Mouse (Mus musculus) embryonic facial prominence, embryonic 12.5 days (tissue): ENCODE data around the gene Tcp1. TPM values are rescaled to one million over a fixed set of nuclear protein-coding genes. Genes with fewer than 3 reads are reported as not detected.

Source experiments
- ATAC-seq: fragments of 200-750 bp; cut with Nextera tagmentation; 2 replicates; pipeline ENCODE4 v1.8.0; 2017; ENCODE audit not compliant: insufficient number of reproducible peaks, insufficient read depth, low FRiP score, low TSS enrichment
- H3K27ac ChIP-seq: fragments of 300-500 bp; sonication (generic); 2 replicates; pipeline ENCODE4 v1.5.1; 2016; ENCODE audit warnings: mild to moderate bottlenecking
- H3K27me3 ChIP-seq: fragments of 300-500 bp; sonication (generic); 2 replicates; pipeline ENCODE4 v1.6.1; 2016; ENCODE audit warnings: mild to moderate bottlenecking, moderate library complexity
- H3K36me3 ChIP-seq: fragments of 300-500 bp; sonication (generic); 2 replicates; pipeline ENCODE4 v1.6.1; 2016; ENCODE audit warnings: mild to moderate bottlenecking
- H3K4me1 ChIP-seq: fragments of 300-500 bp; sonication (generic); 2 replicates; pipeline ENCODE4 v1.6.1; 2016
- H3K4me2 ChIP-seq: fragments of 300-500 bp; sonication (generic); replicated peaks from 2 replicates; pipeline ENCODE4 v1.6.1; 2016; ENCODE audit warnings: mild to moderate bottlenecking, moderate library complexity
- H3K4me3 ChIP-seq: fragments of 300-500 bp; sonication (generic); 2 replicates; pipeline ENCODE4 v1.5.1; 2016; ENCODE audit warnings: mild to moderate bottlenecking
- H3K9ac ChIP-seq: fragments of 300-500 bp; sonication (generic); 2 replicates; pipeline ENCODE4 v1.6.1; 2016; ENCODE audit warnings: mild to moderate bottlenecking, moderate library complexity
- H3K9me3 ChIP-seq: fragments of 300-500 bp; sonication (generic); 2 replicates; pipeline ENCODE4 v1.6.1; 2016; ENCODE audit warnings: mild to moderate bottlenecking, moderate library complexity
- WGBS: fragments of 180-500 bp; shearing (Covaris S2); methylation state at CpG from one replicate; pipeline ENCODE4 v1.1.7; 2016; 5-methylcytosine and 5-hydroxymethylcytosine counted together
- polyA plus RNA-seq: library from polyadenylated mRNA; unstranded; fragments of >200 nt; fragmentation: Nextera tagmentation; extraction: Ambion mirVana; gene quantifications from 2 replicates; pipeline ENCODE4 v1.2.1, GENCODE M21; 2016

The Tcp1 gene
- polyA plus RNA-seq: 475 and 490 TPM in 2 replicates

DNA sequence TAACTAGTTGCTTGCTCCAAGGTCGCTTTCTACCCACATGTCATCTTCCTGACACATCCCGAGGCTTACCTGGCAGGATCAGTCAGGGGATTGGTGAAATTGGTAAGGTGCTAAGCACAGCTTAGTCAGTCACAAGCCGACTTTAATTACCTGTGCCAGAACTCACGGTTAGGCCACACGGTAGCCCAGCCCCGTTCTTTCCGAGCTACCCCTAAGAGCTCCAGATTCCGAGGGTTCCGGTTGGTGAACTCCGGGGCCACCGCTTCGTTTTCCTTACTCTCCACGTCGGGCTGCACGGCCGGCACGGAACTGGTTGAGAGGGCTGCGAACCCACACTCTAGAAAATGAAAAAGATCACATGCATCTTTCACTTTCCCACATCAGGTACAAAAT, at the start of gene Tcp1:
Gene Tcp1, plus strand, starts transcription at position 214 of the 393 bp plus-strand sequence.
- no peaks in the 10 kb centered on the region for H3K9me3 ChIP-seq
- no peaks in the 10 kb centered on the region for H3K27me3 ChIP-seq
- H3K36me3 ChIP-seq: peaks cover 52% of the 10 kb centered on the region
- 1% methylated on average over 18 of the region's 18 CpGs for WGBS
- peak within 1 kb of the TSS; percentile 98 for H3K9ac ChIP-seq
- H3K4me3 ChIP-seq: peak within 1 kb of the TSS; percentile 97
- H3K4me2 ChIP-seq: peak within 1 kb of the TSS; percentile 69
- no peak for ATAC-seq
- peak within 1 kb of the TSS; percentile 93 for H3K27ac ChIP-seq
- no peaks in the 10 kb centered on the region for H3K4me1 ChIP-seq

DNA sequence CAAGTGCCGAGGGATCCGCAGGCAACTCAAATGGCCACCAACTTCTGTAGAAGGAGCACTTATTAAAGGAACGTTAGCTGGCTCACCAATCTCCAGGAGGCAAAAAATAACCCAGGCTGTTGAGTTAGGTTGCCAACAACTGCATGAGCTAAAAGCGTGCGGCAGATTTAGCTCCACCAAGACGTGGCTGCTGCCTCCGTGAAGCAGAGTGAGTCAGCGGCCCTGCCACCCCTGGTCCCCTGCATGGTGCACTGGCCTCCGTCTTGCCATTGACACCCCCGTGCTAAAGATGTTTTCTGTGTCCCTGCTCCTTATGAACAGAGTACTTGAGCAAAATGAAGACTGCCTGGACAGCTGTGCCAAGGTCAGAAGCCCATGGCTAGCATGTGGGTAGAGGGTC, 48.6 kb upstream of the Tcp1 start:
- Histone ChIP-seq H3K9me3 (no peaks in the 10 kb centered on the region), H3K4me3 (no peak overlapping the region), H3K4me2 (no peak overlapping the region), H3K27me3 (no peaks in the 10 kb centered on the region), H3K27ac (no peak overlapping the region), H3K4me1 (peaks cover 23% of the 10 kb centered on the region), H3K9ac (no peak overlapping the region), H3K36me3 (no peaks in the 10 kb centered on the region)
- no peak for ATAC-seq
- 81% methylated on average over 10 of the region's 10 CpGs for WGBS

DNA sequence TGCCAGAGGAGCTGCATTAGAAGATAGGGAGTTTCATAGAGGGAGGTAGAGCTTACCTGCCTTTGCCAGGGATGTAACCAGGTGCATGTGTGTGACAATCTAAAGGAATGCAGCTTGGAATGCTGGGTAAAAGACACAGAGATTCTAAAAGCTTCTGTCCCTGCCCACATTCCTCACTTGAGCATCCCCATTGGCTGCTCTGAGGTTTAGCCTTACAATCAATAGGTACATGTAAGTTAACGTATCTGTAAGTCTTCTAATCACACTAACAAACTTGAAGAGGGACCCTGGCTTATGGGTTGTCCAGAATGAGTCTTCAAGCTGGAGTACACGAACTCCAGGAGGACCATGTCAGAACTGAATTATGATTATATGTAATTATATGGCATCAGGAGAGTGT, 47.5 kb upstream of the Tcp1 start, which contains the start of gene Mas1:
Gene Mas1, minus strand, starts transcription at position 101 of the 400 bp plus-strand sequence.
- no peaks in the 10 kb centered on the region for H3K36me3 ChIP-seq
- no peak for ATAC-seq
- no peak within 1 kb of the TSS for H3K9ac ChIP-seq
- H3K27me3 ChIP-seq: no peaks in the 10 kb centered on the region
- H3K27ac ChIP-seq: peak within 1 kb of the TSS; percentile 67
- no peak within 1 kb of the TSS for H3K4me3 ChIP-seq
- no peak within 1 kb of the TSS for H3K4me2 ChIP-seq
- WGBS: 33% methylated on average over 2 of the region's 2 CpGs
- H3K4me1 ChIP-seq: peaks cover 33% of the 10 kb centered on the region
- H3K9me3 ChIP-seq: no peaks in the 10 kb centered on the region

GRCm38 (mm10) chr17:12868640-12869039, 46.9 kb upstream of the Tcp1 start:
- peaks cover 37% of the 10 kb centered on the region for H3K4me1 ChIP-seq
- peak overlapping the region; percentile 67 for H3K27ac ChIP-seq
- no peak overlapping the region for H3K4me2 ChIP-seq
- no peaks in the 10 kb centered on the region for H3K9me3 ChIP-seq
- WGBS: 7% methylated on average over 4 of the region's 4 CpGs
- no peak overlapping the region for H3K4me3 ChIP-seq
- ATAC-seq: 0 out of 2 replicates have a peak, but pooled peaks have one; percentile 43
- no peak overlapping the region for H3K9ac ChIP-seq
- no peaks in the 10 kb centered on the region for H3K36me3 ChIP-seq
- H3K27me3 ChIP-seq: no peaks in the 10 kb centered on the region

DNA sequence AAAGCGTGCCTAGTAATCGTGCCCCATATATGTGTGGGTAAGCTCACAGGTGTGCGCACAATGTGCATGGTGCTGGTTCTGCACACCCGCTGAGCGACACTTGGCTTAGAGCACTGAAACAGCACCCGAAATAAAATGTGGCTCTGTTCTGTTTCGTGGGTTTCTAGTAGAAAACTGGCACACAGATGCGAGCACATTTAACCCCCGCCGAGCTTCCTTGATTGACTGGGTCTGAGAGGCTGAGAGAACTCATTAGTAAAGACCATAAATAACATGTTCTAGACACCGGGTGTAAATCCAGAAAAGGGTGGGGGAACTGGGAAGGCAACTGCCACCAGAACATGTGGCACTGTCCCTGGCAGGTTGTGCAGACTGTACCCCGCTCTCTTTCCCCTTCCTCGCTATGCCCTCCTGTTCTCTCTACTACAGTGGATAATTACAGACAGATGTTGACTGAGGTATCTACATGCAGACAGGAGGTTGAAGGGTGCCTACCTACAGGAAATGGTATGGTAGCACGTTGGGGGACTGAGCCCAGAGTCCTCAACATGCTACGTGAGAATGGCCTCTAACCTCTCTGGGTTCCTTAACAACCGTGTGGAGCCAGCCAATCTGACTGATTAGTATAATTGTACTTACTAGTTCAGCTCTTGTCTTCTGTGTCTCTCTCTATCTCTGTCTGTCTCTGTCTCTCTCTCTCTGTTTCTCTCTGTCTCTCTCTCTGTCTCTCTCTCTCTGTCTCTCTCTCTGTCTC, 43.0 kb upstream of the Tcp1 start:
- 48% methylated on average over 16 of the region's 16 CpGs for WGBS
- H3K4me1 ChIP-seq: peaks cover 37% of the 10 kb centered on the region
- no peak overlapping the region for H3K4me2 ChIP-seq

GRCm38 (mm10) chr17:12875734-12876133, 39.8 kb upstream of the Tcp1 start, which contains the start of gene Mrgprh:
Mrgprh (plus strand) TSS chr17:12876034.
- no peak within 1 kb of the TSS for H3K27ac ChIP-seq
- H3K4me3 ChIP-seq: no peak within 1 kb of the TSS
- WGBS: 78% methylated on average over 5 of the region's 5 CpGs
- no peak within 1 kb of the TSS for H3K9ac ChIP-seq
- H3K4me1 ChIP-seq: peaks cover 16% of the 10 kb centered on the region
- ATAC-seq: no peak
- H3K36me3 ChIP-seq: no peaks in the 10 kb centered on the region
- H3K4me2 ChIP-seq: no peak within 1 kb of the TSS
- H3K27me3 ChIP-seq: no peaks in the 10 kb centered on the region
- H3K9me3 ChIP-seq: no peaks in the 10 kb centered on the region

More for the DNA sequence above, 43.0 kb upstream of the Tcp1 start:
- H3K9ac ChIP-seq: no peak overlapping the region
- no peaks in the 10 kb centered on the region for H3K27me3 ChIP-seq
- H3K36me3 ChIP-seq: no peaks in the 10 kb centered on the region
- ATAC-seq: no peak
- no peaks in the 10 kb centered on the region for H3K9me3 ChIP-seq
- no peak overlapping the region for H3K4me3 ChIP-seq
- H3K27ac ChIP-seq: no peak overlapping the region

- WGBS: 4% methylated on average over 14 of the region's 14 CpGs
- Histone ChIP-seq H3K27ac (no peak overlapping the region), H3K4me1 (no peaks in the 10 kb centered on the region), H3K27me3 (no peaks in the 10 kb centered on the region), H3K9me3 (no peaks in the 10 kb centered on the region), H3K4me2 (peak overlapping the region; percentile 25), H3K36me3 (no peaks in the 10 kb centered on the region), H3K4me3 (no peak overlapping the region), H3K9ac (no peak overlapping the region)
- 0 out of 2 replicates have a peak, but pooled peaks have one; percentile 35 for ATAC-seq
These were observed 35.3 kb upstream of the Tcp1 start for GRCm38 (mm10) chr17:12880178-12880577.

DNA sequence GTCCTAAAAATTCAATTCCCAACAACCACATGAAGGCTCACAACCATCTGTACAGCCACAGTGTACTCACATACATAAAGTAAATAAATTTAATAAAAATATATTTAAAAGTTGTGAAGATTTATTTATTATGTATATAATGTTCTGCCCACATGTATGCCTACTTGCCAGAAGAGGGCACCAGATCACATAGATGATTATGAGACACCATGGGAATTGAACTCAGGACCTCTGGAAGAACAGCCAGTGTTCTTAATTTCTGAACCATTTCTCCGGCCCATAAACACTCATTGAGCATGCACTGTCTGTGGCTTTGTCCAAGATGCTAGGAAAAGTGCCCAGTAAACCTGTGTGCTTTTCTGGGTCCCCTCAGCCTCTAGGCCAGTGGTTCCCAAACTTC, 34.3 kb upstream of the Tcp1 start:
- H3K9ac ChIP-seq: no peak overlapping the region
- H3K4me2 ChIP-seq: no peak overlapping the region
- no peak for ATAC-seq
- H3K4me1 ChIP-seq: no peaks in the 10 kb centered on the region
- no peaks in the 10 kb centered on the region for H3K27me3 ChIP-seq
- H3K4me3 ChIP-seq: no peak overlapping the region
- H3K36me3 ChIP-seq: no peaks in the 10 kb centered on the region
- WGBS: 81% methylated on average over 1 of the region's 1 CpGs
- no peaks in the 10 kb centered on the region for H3K9me3 ChIP-seq
- H3K27ac ChIP-seq: no peak overlapping the region

- Histone ChIP-seq H3K4me2 (no peak overlapping the region), H3K9ac (no peak overlapping the region), H3K27ac (no peak overlapping the region), H3K36me3 (peaks cover 12% of the 10 kb centered on the region; the same call in 1 of the 2 replicates), H3K9me3 (no peaks in the 10 kb centered on the region), H3K27me3 (no peaks in the 10 kb centered on the region), H3K4me1 (no peaks in the 10 kb centered on the region), H3K4me3 (no peak overlapping the region)
- WGBS: 37% methylated on average over 6 of the region's 6 CpGs
- no peak for ATAC-seq
These were observed 28.9 kb upstream of the Tcp1 start for GRCm38 (mm10) chr17:12886620-12887019.

DNA sequence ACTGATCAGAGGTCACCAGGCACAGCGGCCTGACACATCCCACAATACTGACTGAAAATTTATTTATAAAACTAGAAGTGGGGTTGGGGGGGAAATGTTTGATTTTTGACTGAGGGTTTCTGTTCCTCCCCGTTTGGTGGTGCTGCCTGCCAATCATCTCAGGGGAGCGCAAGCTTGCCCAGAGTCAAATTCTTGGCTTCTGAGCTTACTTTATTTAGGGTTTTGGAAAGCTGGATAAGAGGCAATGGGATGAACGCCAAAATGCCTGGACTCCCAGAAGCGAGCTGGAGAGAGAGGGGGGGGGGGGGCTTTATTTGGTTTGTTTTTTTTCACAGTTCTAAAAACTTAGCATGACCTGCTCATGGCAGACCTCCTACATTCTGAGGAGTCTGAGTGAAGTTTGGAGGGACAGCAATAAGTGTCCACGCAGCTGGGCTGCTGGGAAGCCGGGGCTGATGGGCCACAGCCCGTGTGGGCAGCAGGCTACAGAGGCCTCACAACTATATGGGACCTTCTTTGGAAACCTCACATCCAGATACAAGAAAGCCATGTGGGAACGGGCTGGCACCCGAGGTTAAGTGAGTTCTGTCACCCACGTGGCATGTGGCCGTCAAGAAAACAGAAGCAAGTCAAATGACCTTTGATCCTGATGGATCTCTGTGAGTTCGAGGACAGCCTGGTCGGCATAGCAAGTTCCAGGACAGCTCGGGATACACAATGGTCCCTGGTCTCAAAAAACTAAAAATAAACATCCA, 28.3 kb upstream of the Tcp1 start:
- Histone ChIP-seq H3K27ac (no peak overlapping the region), H3K9ac (no peak overlapping the region), H3K9me3 (no peaks in the 10 kb centered on the region), H3K36me3 (peaks cover 16% of the 10 kb centered on the region; the same call in 1 of the 2 replicates), H3K4me2 (no peak overlapping the region), H3K4me3 (no peak overlapping the region), H3K27me3 (no peaks in the 10 kb centered on the region), H3K4me1 (no peaks in the 10 kb centered on the region)
- 78% methylated on average over 15 of the region's 15 CpGs for WGBS
- no peak for ATAC-seq

GRCm38 (mm10) chr17:12891054-12891453, 24.4 kb upstream of the Tcp1 start:
- 91% methylated on average over 4 of the region's 4 CpGs for WGBS
- H3K4me3 ChIP-seq: no peak overlapping the region
- H3K4me2 ChIP-seq: no peak overlapping the region
- no peaks in the 10 kb centered on the region for H3K4me1 ChIP-seq
- H3K27me3 ChIP-seq: no peaks in the 10 kb centered on the region
- H3K27ac ChIP-seq: no peak overlapping the region
- no peak overlapping the region for H3K9ac ChIP-seq
- peaks cover 16% of the 10 kb centered on the region; the same call in 1 of the 2 replicates for H3K36me3 ChIP-seq
- H3K9me3 ChIP-seq: no peaks in the 10 kb centered on the region
- no peak for ATAC-seq

- Histone ChIP-seq H3K4me1 (no peaks in the 10 kb centered on the region), H3K27ac (no peak overlapping the region), H3K4me2 (no peak overlapping the region), H3K27me3 (no peaks in the 10 kb centered on the region), H3K9ac (no peak overlapping the region), H3K36me3 (peaks cover 16% of the 10 kb centered on the region; the same call in 1 of the 2 replicates), H3K4me3 (no peak overlapping the region), H3K9me3 (no peaks in the 10 kb centered on the region)
- no peak for ATAC-seq
- WGBS: 89% methylated on average over 9 of the region's 9 CpGs
These were observed 23.5 kb upstream of the Tcp1 start for GRCm38 (mm10) chr17:12892033-12892432.
